Mouse (Mus musculus): ENCODE results near the gene Slit3. TPM values are rescaled to one million over a fixed set of nuclear protein-coding genes. Genes with fewer than 3 reads are reported as not detected.

Slit3 gene
- total and polyA plus RNA-seq, 3 experiments = not detected

- Histone ChIP-seq H3K79me2 (ENCODE audit: control insufficient read depth, insufficient read depth, low read length, poor library complexity) (no peaks in the 10 kb centered on the region), H3K9ac (ENCODE audit: control insufficient read depth, low read depth, low read length, poor library complexity, severe bottlenecking) (no peak overlapping the region), H3K4me1 (ENCODE audit: control insufficient read depth in 1 of 2, insufficient read depth in 2 of 2, low read length in 2 of 2) (no peaks in the 10 kb centered on the region), H3K27me3 (ENCODE audit: control insufficient read depth in 1 of 2, insufficient read depth in 2 of 2, low read length in 2 of 2) (no peaks in the 10 kb centered on the region), H3K4me3 (ENCODE audit: control insufficient read depth in 1 of 2, insufficient read depth in 1 of 2, low read depth in 2 of 2, low read length in 2 of 2) (no peak overlapping the region), H3K36me3 (ENCODE audit: control insufficient read depth in 1 of 2, insufficient read depth in 2 of 2, low read length in 2 of 2) (no peaks in the 10 kb centered on the region), H3K27ac (ENCODE audit: control insufficient read depth, low read depth, low read length) (no peak overlapping the region), H3K9me3 (replicated peaks; ENCODE audit: insufficient read depth, low read length) (no peaks in the 10 kb centered on the region)
- DNase-seq (ENCODE audit: low read depth, low spot score) = no peak
- TF ChIP-seq CTCF (IDR thresholded peaks at IDR 0.05 in 2 of 3, conservative IDR thresholded peaks at IDR 0.05 in 1 of 3; ENCODE audit: control insufficient read depth in 1 of 3, insufficient read depth in 1 of 3, low read depth in 2 of 3, low read length in 3 of 3, poor library complexity in 1 of 3, severe bottlenecking in 1 of 3) (no peak), SMC3 (IDR thresholded peaks at IDR 0.05; ENCODE audit: low read depth, low read length) (no peak), CHD2 (IDR thresholded peaks at IDR 0.05; ENCODE audit: low read length) (no peak), RCOR1 (IDR thresholded peaks at IDR 0.05; ENCODE audit: low read depth, low read length) (no peak), EP300 (IDR thresholded peaks at IDR 0.05; ENCODE audit: low read depth in 1 of 2, low read length in 2 of 2) (no peak), SIN3A (IDR thresholded peaks at IDR 0.05; ENCODE audit: low read length) (no peak), ZKSCAN1 (IDR thresholded peaks at IDR 0.05; ENCODE audit: low read depth, low read length) (no peak), BHLHE40 (IDR thresholded peaks at IDR 0.05; ENCODE audit: borderline replicate concordance, low read depth, low read length) (no peak), MXI1 (IDR thresholded peaks at IDR 0.05; ENCODE audit: low read depth, low read length) (no peak)
Measured at GRCm38 (mm10) chr11:35624515-35625270, 503.7 kb downstream of the Slit3 start.

GRCm38 (mm10) chr11:35625576-35625975 lies 504.6 kb downstream of the Slit3 start:
- no peak for TF ChIP-seq UBTF (IDR thresholded peaks at IDR 0.05; ENCODE audit: borderline replicate concordance, insufficient read depth, low read depth, low read length)
- no peak for TF ChIP-seq MEF2A (IDR thresholded peaks at IDR 0.05; ENCODE audit: extremely low read depth, insufficient replicate concordance, low read depth, low read length, poor library complexity, severe bottlenecking)
- no peak for TF ChIP-seq ELF1 (IDR thresholded peaks at IDR 0.05; ENCODE audit: low read depth, low read length)
- no peak for TF ChIP-seq EP300 (IDR thresholded peaks at IDR 0.05; ENCODE audit: low read depth in 1 of 2, low read length in 2 of 2)
- TF ChIP-seq USF1 (IDR thresholded peaks at IDR 0.05; ENCODE audit: low read depth, low read length) = no peak
- no peak for TF ChIP-seq CHD1 (IDR thresholded peaks at IDR 0.05; ENCODE audit: low read depth, low read length)
- no peak for TF ChIP-seq NRF1 (IDR thresholded peaks at IDR 0.05; ENCODE audit: insufficient read depth, low read depth, low read length, poor library complexity, severe bottlenecking)
- no peak for TF ChIP-seq ZC3H11A (IDR thresholded peaks at IDR 0.05; ENCODE audit: low read depth, low read length)
- TF ChIP-seq TCF12 (IDR thresholded peaks at IDR 0.05; ENCODE audit: low read depth, low read length) = no peak
- TF ChIP-seq E2F4 (IDR thresholded peaks at IDR 0.05; ENCODE audit: borderline replicate concordance, low read depth, low read length) = no peak
- no peak for TF ChIP-seq MXI1 (IDR thresholded peaks at IDR 0.05; ENCODE audit: low read depth, low read length)
- TF ChIP-seq RAD21 (IDR thresholded peaks at IDR 0.05; ENCODE audit: low read depth, low read length) = no peak
- TF ChIP-seq ZNF384 (IDR thresholded peaks at IDR 0.05; ENCODE audit: low read depth, low read length) = no peak
- TF ChIP-seq TBP (IDR thresholded peaks at IDR 0.05; ENCODE audit: low read depth, low read length) = no peak
- TF ChIP-seq CTCF (IDR thresholded peaks at IDR 0.05 in 2 of 3, conservative IDR thresholded peaks at IDR 0.05 in 1 of 3; ENCODE audit: control insufficient read depth in 1 of 3, insufficient read depth in 1 of 3, low read depth in 2 of 3, low read length in 3 of 3, poor library complexity in 1 of 3, severe bottlenecking in 1 of 3) = no peak
- TF ChIP-seq MAZ (IDR thresholded peaks at IDR 0.05; ENCODE audit: low read depth, low read length) = no peak
- no peak for TF ChIP-seq ZMIZ1 (IDR thresholded peaks at IDR 0.05; ENCODE audit: low read depth, low read length)
- no peaks in the 10 kb centered on the region for H3K27me3 ChIP-seq (ENCODE audit: control insufficient read depth in 1 of 2, insufficient read depth in 2 of 2, low read length in 2 of 2)
- H3K4me1 ChIP-seq (ENCODE audit: control insufficient read depth in 1 of 2, insufficient read depth in 2 of 2, low read length in 2 of 2) = no peaks in the 10 kb centered on the region
- H3K27ac ChIP-seq (ENCODE audit: control insufficient read depth, low read depth, low read length) = no peak overlapping the region
- no peak for DNase-seq (ENCODE audit: low read depth, low spot score)
- H3K9ac ChIP-seq (ENCODE audit: control insufficient read depth, low read depth, low read length, poor library complexity, severe bottlenecking) = no peak overlapping the region
- H3K9me3 ChIP-seq (replicated peaks; ENCODE audit: insufficient read depth, low read length) = no peaks in the 10 kb centered on the region
- H3K36me3 ChIP-seq (ENCODE audit: control insufficient read depth in 1 of 2, insufficient read depth in 2 of 2, low read length in 2 of 2) = no peaks in the 10 kb centered on the region
- H3K79me2 ChIP-seq (ENCODE audit: control insufficient read depth, insufficient read depth, low read length, poor library complexity) = no peaks in the 10 kb centered on the region
- H3K4me3 ChIP-seq (ENCODE audit: control insufficient read depth in 1 of 2, insufficient read depth in 1 of 2, low read depth in 2 of 2, low read length in 2 of 2) = no peak overlapping the region

Data from MEL (cell line).